In the genomic region with DNA sequence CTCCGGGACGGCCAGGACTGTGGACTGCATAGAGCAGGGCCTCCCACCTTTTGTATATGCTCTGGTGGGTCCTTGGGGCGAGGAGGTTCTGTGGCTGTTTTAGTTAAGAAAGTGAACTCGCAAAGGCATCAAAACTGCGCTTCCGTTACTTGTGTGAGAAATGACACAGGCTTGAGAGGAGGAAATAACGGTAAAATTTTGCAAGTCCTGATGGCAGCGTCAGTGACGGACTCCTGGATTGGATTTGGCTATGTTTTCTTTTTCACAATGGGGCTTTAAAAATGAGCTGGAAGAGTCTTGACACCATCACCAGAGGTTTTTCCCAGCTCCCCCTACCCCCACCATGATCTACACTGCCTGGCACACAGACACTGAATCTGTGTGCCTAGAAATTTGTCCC, we compare ENCODE assay signal across 17 mouse cellular contexts. TPM values are rescaled to one million over a fixed set of nuclear protein-coding genes. Genes with fewer than 3 reads are reported as not detected.
DNase-seq lines count a peak whose midpoint lies in the region; TF ChIP-seq lines count a peak whose summit lies in the region.
"Had no signal": no experiment of that assay in that cellular context is flagged by ENCODE, and none has a peak within 500 bp of the region (broad histone marks: within the 10 kb centered on the region; RNA-seq: fewer than 3 reads in every experiment).

No protein-coding gene starts in this region.

- no peaks in the 10 kb centered on the region for H3K27me3 ChIP-seq in MEL (ENCODE audit: control insufficient read depth in 1 of 2, insufficient read depth in 2 of 2, low read length in 2 of 2)
- H3K27me3 ChIP-seq: CH12.LX, Patski had no signal

- no peak overlapping the region for H3K9ac ChIP-seq in MEL (ENCODE audit: control insufficient read depth, low read depth, low read length, poor library complexity, severe bottlenecking)

- no peaks in the 10 kb centered on the region for H3K9me3 ChIP-seq in MEL (replicated peaks; ENCODE audit: insufficient read depth, low read length)
- H3K9me3 ChIP-seq: G1E had no signal

- no peak overlapping the region for H3K4me3 ChIP-seq in MEL (ENCODE audit: control insufficient read depth in 1 of 2, insufficient read depth in 1 of 2, low read depth in 2 of 2, low read length in 2 of 2)

- TF ChIP-seq RAD21 in MEL (IDR thresholded peaks at IDR 0.05; ENCODE audit: low read depth, low read length) = no peak

- no peak for TF ChIP-seq POLR2A in MEL (IDR thresholded peaks at IDR 0.05; ENCODE audit: control insufficient read depth in 1 of 2, insufficient read depth in 1 of 2, low read depth in 1 of 2, low read length in 2 of 2, poor library complexity in 1 of 2)

- no peaks in the 10 kb centered on the region for H3K79me2 ChIP-seq in MEL (ENCODE audit: control insufficient read depth, insufficient read depth, low read length, poor library complexity)

- H3K4me1 ChIP-seq in MEL (ENCODE audit: control insufficient read depth in 1 of 2, insufficient read depth in 2 of 2, low read length in 2 of 2) = no peaks in the 10 kb centered on the region

- no peak for DNase-seq in MEL (ENCODE audit: low read depth, low spot score)
- no peak for DNase-seq in kidney, postnatal 36 days
- DNase-seq: adrenal gland, adult 2 months; adrenal gland, adult 8-10 months; adrenal gland, postnatal 10 days; adrenal gland, postnatal 14 days; adrenal gland, postnatal 25 days; adrenal gland, postnatal 36 days; B cell, adult 2 months; cerebellum, adult 11 months; cerebellum, adult 11-12 months; cerebellum, adult 18-20 months; cerebellum, adult 2 months; cerebellum, adult 8-10 months had no signal

- no peak for TF ChIP-seq CTCF in MEL (IDR thresholded peaks at IDR 0.05 in 2 of 3, conservative IDR thresholded peaks at IDR 0.05 in 1 of 3; ENCODE audit: control insufficient read depth in 1 of 3, insufficient read depth in 1 of 3, low read depth in 2 of 3, low read length in 3 of 3, poor library complexity in 1 of 3, severe bottlenecking in 1 of 3)

- H3K27ac ChIP-seq in MEL (ENCODE audit: control insufficient read depth, low read depth, low read length) = no peak overlapping the region

- no peak for TF ChIP-seq EP300 in MEL (IDR thresholded peaks at IDR 0.05; ENCODE audit: low read depth in 1 of 2, low read length in 2 of 2)

- H3K36me3 ChIP-seq in MEL (ENCODE audit: control insufficient read depth in 1 of 2, insufficient read depth in 2 of 2, low read length in 2 of 2) = peaks cover 0 to 74% of the 10 kb centered on the region in 2 experiments; a peak in 2 of 4 replicates

TF ChIP-seq in MEL, 35 proteins besides CTCF, POLR2A, EP300 and RAD21:
- TF ChIP-seq NRF1 (IDR thresholded peaks at IDR 0.05; ENCODE audit: insufficient read depth, low read depth, low read length, poor library complexity, severe bottlenecking) (no peak), ZMIZ1 (IDR thresholded peaks at IDR 0.05; ENCODE audit: low read depth, low read length) (0 out of 2 replicates have a peak, but pooled peaks have one; percentile 56), POLR2AphosphoS2 (IDR thresholded peaks at IDR 0.05; ENCODE audit: low read length) (peak; percentile 62; the same call in 1 of the 2 replicates)

RNA-seq across cellular contexts. Expression of a gene that starts 10.6 kb away (rescaled TPM):
- 173 and 199 TPM in 2 replicates for total RNA-seq in MEL (2012; rRNA removed)
- polyA plus RNA-seq in MEL (2012; ENCODE audit: insufficient read depth in 1 of 2, insufficient read length in 2 of 2, low read depth in 1 of 2, low replicate concordance in 2 of 2, missing spikeins in 1 of 2) = 100 to 1,000 TPM in 1 of 2 experiments, not detected in 1; 244 TPM

RNA-seq across cellular contexts. Expression of a gene that starts 23.7 kb away (rescaled TPM):
- total RNA-seq in MEL (2012; rRNA removed) = 110 and 117 TPM in 2 replicates
- polyA plus RNA-seq in MEL (2012; ENCODE audit: insufficient read depth in 1 of 2, insufficient read length in 2 of 2, low read depth in 1 of 2, low replicate concordance in 2 of 2, missing spikeins in 1 of 2) = 100 to 1,000 TPM; 237 to 832 TPM

RNA-seq across cellular contexts. Expression of a gene that starts 33.4 kb away (rescaled TPM):
- total RNA-seq in MEL (2012; rRNA removed) = 210 and 235 TPM in 2 replicates
- 100 to 1,000 TPM in 1 of 2 experiments, 10 to 100 TPM in 1; 67.4 to 519 TPM for polyA plus RNA-seq in MEL (2012; ENCODE audit: insufficient read depth in 1 of 2, insufficient read length in 2 of 2, low read depth in 1 of 2, low replicate concordance in 2 of 2, missing spikeins in 1 of 2)
